Mouse (Mus musculus) stomach, postnatal 0 days (tissue): ENCODE data around the gene Stk4.

Experiments used
- CTCF ChIP-seq: IDR thresholded peaks from 2 replicates; pipeline ENCODE4 v1.5.1; 2016; ENCODE audit warnings: antibody characterized with exemption, low read depth, mild to moderate bottlenecking, moderate library complexity
- EP300 ChIP-seq: optimal IDR thresholded peaks from 2 replicates; pipeline ENCODE3; 2016; ENCODE audit warnings: antibody characterized with exemption

- TF ChIP-seq CTCF (no peak), EP300 (no peak)
Observed at GRCm38 (mm10) chr2:164192279-164192678, 122.2 kb downstream of the Stk4 start.
